Mouse (Mus musculus) ES-Bruce4 (cell line): ENCODE data around the gene Usp6nl.

ENCODE experiments used
- CTCF ChIP-seq: IDR thresholded peaks from one replicate; pipeline ENCODE4 v1.8.1; 2011; ENCODE audit warnings: low read depth, low read length
- EP300 ChIP-seq: IDR thresholded peaks from 2 replicates; pipeline ENCODE4 v1.6.1; 2011; ENCODE audit warnings: low read depth, low read length; ENCODE audit not compliant: insufficient read depth
- POLR2A ChIP-seq: IDR thresholded peaks from one replicate; pipeline ENCODE4 v1.8.1; 2011; ENCODE audit warnings: low read length; ENCODE audit not compliant: insufficient read depth

DNA sequence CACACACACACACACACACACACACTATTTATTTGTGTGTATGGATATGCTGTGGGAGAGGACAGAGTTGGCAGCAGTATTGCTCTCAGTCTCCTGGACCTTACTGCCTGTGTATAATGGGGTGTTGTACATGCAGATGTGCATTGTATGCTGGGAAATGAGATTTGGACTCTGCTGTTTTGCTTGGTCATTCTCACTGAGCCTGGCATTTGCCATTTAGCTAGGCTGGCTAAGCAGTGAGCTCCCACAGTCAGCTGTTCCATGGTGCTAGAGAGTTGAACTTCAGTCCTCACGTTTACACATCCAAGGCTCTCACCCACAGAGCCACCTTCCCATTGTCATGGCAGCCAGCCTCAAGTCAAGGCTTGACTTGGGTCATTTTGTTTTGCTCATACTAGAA, 90.2 kb downstream of the Usp6nl start:
- no peak for TF ChIP-seq CTCF
- TF ChIP-seq EP300, result no peak
- TF ChIP-seq POLR2A, result no peak
